Mouse (Mus musculus) C2C12 (cell line): ENCODE measurements around the gene Sdccag8. TPM values are rescaled to one million over a fixed set of nuclear protein-coding genes. Genes with fewer than 3 reads are reported as not detected.

Experiments used
- H3K27me3 ChIP-seq: one replicate; pipeline ENCODE4 v1.6.1; 2011; ENCODE audit not compliant: control insufficient read depth, insufficient read depth, insufficient read length
- H3K36me3 ChIP-seq: one replicate; pipeline ENCODE4 v1.6.1; 2011; ENCODE audit not compliant: control insufficient read depth, insufficient read depth
- H3K4me3 ChIP-seq: one replicate; pipeline ENCODE4 v1.5.1; 2011; ENCODE audit warnings: mild to moderate bottlenecking, control low read depth; ENCODE audit not compliant: poor library complexity, insufficient read depth, severe bottlenecking
- H3K79me2 ChIP-seq: one replicate; pipeline ENCODE4 v1.6.1; 2011; ENCODE audit not compliant: control insufficient read depth, insufficient read depth
- H3K79me3 ChIP-seq: one replicate; pipeline ENCODE4 v1.6.1; 2011; ENCODE audit warnings: low read depth, control low read depth
- H3ac ChIP-seq: one replicate; pipeline ENCODE3; 2011; ENCODE audit warnings: low read depth; ENCODE audit not compliant: control insufficient read depth, insufficient read length
- CEBPB ChIP-seq: IDR thresholded peaks from one replicate; pipeline ENCODE4 v1.6.1; 2011; ENCODE audit warnings: low read depth, mild to moderate bottlenecking, control low read depth, moderate library complexity
- CTCF ChIP-seq: IDR thresholded peaks from one replicate; pipeline ENCODE4 v1.5.1; 2011; ENCODE audit not compliant: control insufficient read depth, insufficient read depth, insufficient read length
- FOSL1 ChIP-seq: IDR thresholded peaks from one replicate; pipeline ENCODE4 v1.8.0; 2011; ENCODE audit warnings: mild to moderate bottlenecking, low read length; ENCODE audit not compliant: poor library complexity, insufficient read depth, severe bottlenecking
- MAX ChIP-seq: IDR thresholded peaks from one replicate; pipeline ENCODE4 v1.6.1; 2011; ENCODE audit warnings: mild to moderate bottlenecking, control low read depth
- MYOD1 ChIP-seq: IDR thresholded peaks from one replicate; pipeline ENCODE4 v1.6.1; 2011; ENCODE audit warnings: low read depth; ENCODE audit not compliant: control insufficient read depth, insufficient read length
- MYOG ChIP-seq: IDR thresholded peaks from one replicate; pipeline ENCODE4 v1.6.1; 2011; ENCODE audit not compliant: control insufficient read depth, insufficient read length; ENCODE audit errors: extremely low read depth
- USF1 ChIP-seq: IDR thresholded peaks from one replicate; pipeline ENCODE4 v1.6.1; 2011; ENCODE audit warnings: low read depth, mild to moderate bottlenecking, control low read depth, moderate library complexity
- polyA plus RNA-seq: library from polyadenylated mRNA; unstranded; fragments of >200 nt; fragmentation: generic; extraction: Trizol; gene quantifications from one replicate; pipeline ENCODE4 v1.2.1, GENCODE M21; 2012; ENCODE audit warnings: missing spikeins

Gene Sdccag8
- polyA plus RNA-seq, 1 experiment: 5.8 TPM

DNA sequence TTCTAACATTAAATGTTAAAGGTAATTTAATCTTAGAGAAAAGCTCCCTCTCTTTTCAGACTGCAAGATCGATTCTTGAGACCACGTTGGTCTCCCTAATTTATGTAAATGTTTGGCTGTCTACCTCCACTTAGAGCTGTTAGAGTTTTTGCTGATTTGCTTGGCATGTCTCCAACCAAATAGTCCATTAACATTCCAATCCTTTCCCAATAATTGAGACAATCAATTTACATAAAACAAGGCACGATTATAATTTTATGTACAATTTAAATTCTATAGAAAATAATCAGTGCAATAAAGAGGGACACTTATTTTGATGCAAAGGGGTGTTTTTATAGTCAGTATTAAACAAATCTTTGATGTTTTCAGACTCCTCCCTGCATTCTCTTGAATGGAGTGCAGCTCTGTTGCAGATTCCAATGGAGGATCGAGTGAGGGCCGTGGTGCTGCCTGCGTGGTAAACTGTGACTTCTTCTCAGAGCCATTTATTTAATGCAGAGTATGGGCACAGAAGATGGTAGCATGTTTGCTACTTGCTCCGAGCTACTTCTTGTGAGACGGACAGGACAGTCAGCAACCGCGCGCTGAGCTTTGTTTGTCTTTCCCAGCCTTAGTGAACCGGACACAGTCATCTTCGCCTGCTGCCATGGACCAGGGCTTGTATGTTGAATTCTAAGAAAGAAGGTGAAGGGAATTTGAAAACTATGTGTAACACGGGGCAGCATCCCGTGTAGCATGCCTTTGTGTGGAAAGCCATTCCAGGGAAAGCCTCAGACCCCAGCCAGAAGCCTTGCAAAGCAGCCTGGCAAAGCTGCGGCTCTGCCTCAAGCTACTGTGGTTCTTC is 156.4 kb downstream of the Sdccag8 start:
- Histone ChIP-seq H3K79me3 (no peaks in the 10 kb centered on the region), H3K79me2 (no peaks in the 10 kb centered on the region), H3K27me3 (no peaks in the 10 kb centered on the region), H3ac (no peak overlapping the region), H3K4me3 (no peak overlapping the region), H3K36me3 (no peaks in the 10 kb centered on the region)
- TF ChIP-seq MYOG: no peak
- TF ChIP-seq CTCF: no peak
- no peak for TF ChIP-seq FOSL1
- TF ChIP-seq MAX: no peak
- TF ChIP-seq MYOD1: no peak

DNA sequence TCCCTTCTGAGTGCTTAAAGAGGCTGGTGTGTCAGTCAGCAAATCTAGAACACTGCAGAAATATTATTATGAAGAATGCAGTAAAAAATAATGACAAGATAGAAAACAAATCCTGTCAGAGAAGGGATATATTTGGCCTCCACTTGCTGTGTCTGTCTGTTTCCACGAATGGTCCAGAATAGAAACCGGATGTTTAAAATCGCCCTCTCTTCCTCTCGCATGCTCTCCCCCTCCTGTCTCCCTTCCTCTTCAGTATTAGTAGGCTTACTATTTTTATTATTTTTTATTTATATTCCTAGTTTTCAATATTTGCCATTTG is 157.0 kb downstream of the Sdccag8 start:
- no peak overlapping the region for H3K4me3 ChIP-seq
- H3K27me3 ChIP-seq: no peaks in the 10 kb centered on the region
- no peaks in the 10 kb centered on the region for H3K79me2 ChIP-seq
- no peaks in the 10 kb centered on the region for H3K79me3 ChIP-seq
- H3K36me3 ChIP-seq: no peaks in the 10 kb centered on the region
- H3ac ChIP-seq: no peak overlapping the region
- TF ChIP-seq MAX (no peak), MYOG (no peak), MYOD1 (no peak), FOSL1 (no peak), USF1 (no peak), CEBPB (no peak), CTCF (no peak)

GRCm38 (mm10) chr1:176973356-176974088 is 159.1 kb downstream of the Sdccag8 start:
- no peaks in the 10 kb centered on the region for H3K79me2 ChIP-seq
- no peaks in the 10 kb centered on the region for H3K36me3 ChIP-seq
- H3K27me3 ChIP-seq: no peaks in the 10 kb centered on the region
- H3K79me3 ChIP-seq: no peaks in the 10 kb centered on the region
- TF ChIP-seq MYOD1 (no peak), FOSL1 (no peak), USF1 (no peak), MYOG (no peak), CEBPB (no peak), CTCF (no peak), MAX (no peak)
- no peak overlapping the region for H3ac ChIP-seq
- no peak overlapping the region for H3K4me3 ChIP-seq

GRCm38 (mm10) chr1:176979235-176979634 is 164.8 kb downstream of the Sdccag8 start:
- TF ChIP-seq CTCF: no peak
- TF ChIP-seq CEBPB: no peak
- TF ChIP-seq MYOG: no peak
- TF ChIP-seq MYOD1: no peak
- no peak for TF ChIP-seq FOSL1
- TF ChIP-seq MAX: no peak
- no peak for TF ChIP-seq USF1
- H3K79me2 ChIP-seq: no peaks in the 10 kb centered on the region
- H3K4me3 ChIP-seq: no peak overlapping the region
- no peak overlapping the region for H3ac ChIP-seq
- H3K36me3 ChIP-seq: no peaks in the 10 kb centered on the region
- no peaks in the 10 kb centered on the region for H3K27me3 ChIP-seq
- no peaks in the 10 kb centered on the region for H3K79me3 ChIP-seq

GRCm38 (mm10) chr1:176980140-176980539 is 165.7 kb downstream of the Sdccag8 start:
- Histone ChIP-seq H3ac (no peak overlapping the region), H3K79me2 (no peaks in the 10 kb centered on the region), H3K36me3 (no peaks in the 10 kb centered on the region), H3K27me3 (no peaks in the 10 kb centered on the region), H3K79me3 (no peaks in the 10 kb centered on the region), H3K4me3 (no peak overlapping the region)
- TF ChIP-seq MYOG (no peak), MYOD1 (no peak), CTCF (no peak), USF1 (no peak), CEBPB (no peak), FOSL1 (no peak), MAX (no peak)

DNA sequence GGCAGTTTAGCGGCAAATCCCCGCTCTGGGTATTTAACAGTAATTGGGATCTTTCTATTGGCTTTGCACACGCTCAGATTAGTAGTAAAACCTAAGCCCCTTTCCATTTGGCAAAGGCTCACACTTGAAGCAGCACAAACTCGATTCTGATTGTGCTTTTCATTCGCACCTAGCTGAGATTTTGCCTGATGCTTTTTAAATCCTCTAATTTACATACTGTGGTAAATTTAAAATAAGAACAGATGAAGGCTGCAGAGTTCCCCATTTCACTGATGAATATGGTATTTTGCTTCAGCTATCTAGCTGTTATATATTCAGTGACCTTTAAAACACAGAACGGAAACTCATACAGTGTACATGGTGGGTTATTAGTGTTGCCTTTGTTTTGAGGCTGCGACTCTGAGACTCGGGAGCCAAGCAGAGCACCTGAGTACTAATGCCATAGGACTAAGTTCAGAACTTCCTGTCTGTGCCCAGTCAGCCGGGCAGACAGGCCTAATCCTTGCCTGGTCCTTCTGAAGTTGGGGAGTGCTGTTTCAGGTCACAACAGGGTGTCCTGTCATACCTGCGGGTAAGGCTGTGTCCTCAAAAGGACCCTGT is 166.4 kb downstream of the Sdccag8 start:
- no peaks in the 10 kb centered on the region for H3K79me3 ChIP-seq
- no peaks in the 10 kb centered on the region for H3K27me3 ChIP-seq
- no peak overlapping the region for H3ac ChIP-seq
- no peak overlapping the region for H3K4me3 ChIP-seq
- H3K79me2 ChIP-seq: no peaks in the 10 kb centered on the region
- H3K36me3 ChIP-seq: no peaks in the 10 kb centered on the region
- TF ChIP-seq MAX: no peak
- no peak for TF ChIP-seq MYOG
- no peak for TF ChIP-seq MYOD1
- TF ChIP-seq CEBPB: no peak
- TF ChIP-seq USF1: no peak
- TF ChIP-seq FOSL1: no peak
- no peak for TF ChIP-seq CTCF
